Mouse (Mus musculus): ENCODE measurements around the gene Tmem167.
"Not testable (repeated sequence)": the region's sequence is repeated elsewhere in the genome, so short reads cannot be mapped to it uniquely, and the experiment has no call there.

Gene Tmem167

DNA sequence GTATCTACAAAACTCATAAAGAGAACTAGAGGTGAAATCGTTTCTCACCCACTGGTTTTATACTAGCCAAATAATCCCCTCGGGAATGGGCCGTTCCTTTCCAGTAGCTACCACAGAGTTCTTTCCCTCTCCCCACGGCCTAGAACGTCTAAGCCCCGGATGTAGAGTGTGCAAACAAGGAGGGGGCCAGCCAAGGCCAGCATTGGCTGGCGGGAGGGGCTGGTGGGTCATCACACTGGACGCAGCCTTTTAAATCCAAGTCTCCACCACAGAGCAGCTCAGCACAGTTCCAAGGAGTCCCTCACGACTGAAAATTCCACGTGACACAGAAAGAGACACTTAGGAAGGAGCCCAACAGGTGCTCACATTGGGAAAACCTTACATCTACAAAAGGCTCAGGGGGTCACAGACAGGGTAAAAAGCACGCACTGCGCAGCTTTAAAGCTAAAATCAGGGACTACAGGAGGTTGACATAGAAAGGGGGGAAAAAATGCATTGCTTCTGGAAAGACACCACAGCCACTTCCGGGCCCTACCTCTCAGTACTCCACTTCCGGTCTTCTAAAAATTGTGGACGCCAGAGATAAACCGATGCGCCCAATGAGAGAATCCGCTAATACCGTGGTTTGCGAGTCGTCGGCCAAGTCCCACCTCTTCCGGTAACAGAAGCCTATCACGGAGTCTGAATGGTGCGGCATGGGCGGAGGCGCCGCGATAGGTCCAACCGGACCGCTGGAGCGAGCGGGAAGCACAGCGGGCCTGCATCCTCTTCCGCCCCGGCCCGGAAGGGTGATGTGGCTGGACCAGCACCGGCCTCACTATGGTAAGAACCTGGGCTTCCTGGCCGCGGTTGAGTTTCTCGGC is at the start of gene Tmem167, which contains the start of gene Xrcc4:
Gene Tmem167 (plus strand): TSS at position 162 of the 863 bp plus-strand sequence.
Gene Xrcc4 (minus strand): TSS at position 647 of the 863 bp plus-strand sequence.
- peak; percentile 99 for DNase-seq (ENCODE audit: low read depth, low spot score)

DNA sequence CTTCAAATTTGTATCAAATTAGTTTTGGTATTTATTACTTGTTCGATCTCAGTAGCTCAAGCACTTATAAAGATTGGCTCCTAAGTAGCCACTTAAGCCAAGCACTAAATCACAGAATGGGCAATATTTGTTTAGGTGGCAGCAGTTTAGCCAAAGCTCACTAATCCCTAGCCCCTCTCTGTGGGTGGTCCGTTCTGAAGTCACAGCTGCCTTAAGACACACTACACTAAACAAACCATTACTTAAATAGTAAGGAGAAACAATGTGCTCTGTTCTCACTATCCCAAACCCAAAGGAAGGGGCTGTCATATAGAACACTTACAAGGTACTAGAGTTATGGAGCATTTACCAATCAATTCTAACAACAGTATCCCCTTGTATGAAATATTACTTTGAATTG is 49.3 kb upstream of the Tmem167 start:
- no peak for DNase-seq (ENCODE audit: low read depth, low spot score)

DNA sequence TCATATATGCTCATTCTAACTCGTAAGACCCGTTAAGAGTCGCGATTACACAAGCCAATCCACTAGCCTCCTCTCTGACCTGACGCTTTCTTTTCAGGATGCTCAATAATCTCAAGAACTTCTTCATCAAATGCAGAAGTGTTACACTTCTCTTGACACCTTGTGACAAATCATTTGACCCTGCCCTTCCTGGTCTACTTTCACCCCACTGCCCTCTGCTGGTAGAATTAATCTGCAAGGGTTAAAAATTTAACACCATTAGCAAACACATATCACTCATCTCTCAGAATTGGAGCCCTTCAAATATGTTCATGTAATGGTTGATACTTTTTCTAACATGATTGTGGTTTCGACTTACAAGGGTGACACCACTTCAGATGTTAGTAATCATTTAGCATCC is 37.2 kb upstream of the Tmem167 start:
- peak; percentile 27 for DNase-seq (ENCODE audit: low read depth, low spot score)

DNA sequence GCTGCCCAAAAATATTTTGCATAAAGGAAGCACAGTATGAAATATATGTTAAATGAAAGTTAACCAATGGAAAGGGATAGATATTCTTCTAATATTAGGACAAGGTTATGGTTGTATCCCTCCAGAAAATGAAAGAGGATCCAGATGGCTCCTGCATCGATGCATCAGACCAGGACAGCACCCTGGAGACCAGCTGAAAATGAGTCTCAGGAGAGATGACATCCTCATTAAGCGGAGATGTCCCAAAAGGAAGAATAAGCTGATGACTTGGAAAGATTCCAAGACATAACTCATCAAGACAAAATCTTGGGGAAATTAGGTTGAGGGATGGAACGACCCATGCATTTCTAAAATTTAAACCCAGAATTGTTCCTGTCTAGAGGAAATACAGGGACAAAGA is 36.5 kb upstream of the Tmem167 start:
- DNase-seq (ENCODE audit: low read depth, low spot score): no peak

DNA sequence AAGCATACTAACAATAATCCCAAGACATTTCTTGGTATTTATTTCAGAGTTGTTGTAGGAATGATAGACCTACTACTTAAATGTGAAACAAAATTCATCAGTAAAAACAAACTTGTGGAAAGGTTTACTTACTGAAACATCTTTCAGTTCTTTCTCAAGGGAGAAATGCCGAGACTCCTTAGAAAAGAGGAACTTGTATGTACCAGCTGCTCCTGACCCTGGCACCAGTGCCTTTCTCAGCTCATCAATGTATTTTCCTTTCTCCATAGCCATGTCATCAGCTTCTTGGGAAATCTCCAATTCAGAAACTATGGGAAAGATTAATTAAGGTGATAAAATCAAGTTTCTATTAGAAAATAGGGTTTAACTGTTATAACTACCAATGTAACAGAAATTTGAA is 27.0 kb upstream of the Tmem167 start:
- no peak for DNase-seq (ENCODE audit: low read depth, low spot score)

DNA sequence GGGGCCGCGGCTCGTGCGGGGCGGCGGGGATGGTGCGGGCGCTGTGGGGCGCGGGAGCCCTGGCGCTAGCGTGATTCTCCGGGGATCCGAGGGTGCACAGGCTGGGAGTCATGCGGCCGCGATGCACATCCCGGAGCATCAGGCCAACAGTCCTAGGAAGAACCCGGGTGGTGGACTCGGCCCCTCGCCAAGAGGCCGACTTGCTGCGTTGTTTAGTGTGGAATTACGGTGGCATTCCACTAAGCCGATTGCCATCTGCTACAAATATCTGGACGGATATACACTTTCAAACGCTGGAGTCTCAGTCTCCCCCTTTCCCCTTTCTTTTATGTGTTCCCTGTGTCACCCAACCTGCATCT is 881 bp downstream of the Tmem167 start:
- peak; percentile 75 for DNase-seq (ENCODE audit: low read depth, low spot score)

DNA sequence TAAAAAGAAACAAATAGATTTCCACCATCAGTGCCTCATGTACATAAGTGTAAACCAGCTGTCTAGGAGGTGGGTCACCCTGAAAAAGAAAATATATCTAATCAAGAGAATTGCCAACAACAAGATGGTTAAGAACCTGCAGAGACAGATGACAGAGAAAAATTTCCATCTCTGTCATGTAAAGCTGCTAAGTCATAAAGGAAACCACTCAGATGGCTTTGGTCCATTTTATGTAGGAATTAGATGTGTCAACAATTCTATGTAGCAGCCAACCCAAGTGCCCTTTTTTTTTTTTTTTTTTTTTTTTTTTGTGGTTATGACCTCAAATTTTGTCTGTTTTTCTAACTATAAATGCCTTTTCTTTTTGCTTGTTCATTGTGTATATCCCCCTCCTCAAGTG is 12.6 kb downstream of the Tmem167 start:
- no peak for DNase-seq (ENCODE audit: low read depth, low spot score)

DNA sequence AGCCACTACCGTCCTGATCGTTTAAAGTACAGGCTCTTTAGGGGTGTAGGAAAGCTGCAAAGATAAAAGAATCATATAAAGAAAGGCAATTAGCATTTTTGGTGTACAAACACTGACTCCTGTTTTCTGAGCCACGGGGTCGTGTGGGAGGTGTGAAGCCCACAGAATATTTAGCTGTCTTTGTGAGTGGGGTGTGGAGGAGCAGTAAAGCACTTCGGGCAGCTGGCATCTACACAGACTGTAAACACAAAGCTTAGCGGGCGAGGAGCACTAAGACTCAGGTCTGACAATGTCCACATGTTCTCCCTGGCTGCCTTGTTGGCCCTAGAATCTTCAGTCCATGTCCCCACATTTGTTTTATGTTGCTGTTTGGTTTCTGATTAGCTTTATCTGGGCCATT is 17.2 kb downstream of the Tmem167 start:
- no peak for DNase-seq (ENCODE audit: low read depth, low spot score)

DNA sequence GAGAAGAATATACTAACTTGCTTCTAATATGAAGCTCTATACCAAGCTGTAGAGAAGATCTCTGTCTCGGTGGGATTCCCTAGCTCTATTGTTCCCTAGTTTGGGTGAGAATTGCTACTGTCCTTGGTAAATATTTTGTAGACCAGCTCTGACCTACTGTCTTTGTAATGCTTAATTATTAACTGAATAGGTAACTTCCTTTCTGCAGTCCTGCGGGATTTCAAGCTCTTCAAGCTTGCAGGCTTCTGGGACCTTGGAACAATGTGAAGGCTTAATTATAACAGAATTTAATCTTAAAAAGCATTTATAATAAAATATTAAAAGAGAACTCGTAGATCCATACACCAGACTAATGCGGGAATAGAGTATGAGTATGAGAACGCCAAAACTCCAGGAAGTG is 19.8 kb downstream of the Tmem167 start:
- not testable (repeated sequence) for DNase-seq (ENCODE audit: low read depth, low spot score)

DNA sequence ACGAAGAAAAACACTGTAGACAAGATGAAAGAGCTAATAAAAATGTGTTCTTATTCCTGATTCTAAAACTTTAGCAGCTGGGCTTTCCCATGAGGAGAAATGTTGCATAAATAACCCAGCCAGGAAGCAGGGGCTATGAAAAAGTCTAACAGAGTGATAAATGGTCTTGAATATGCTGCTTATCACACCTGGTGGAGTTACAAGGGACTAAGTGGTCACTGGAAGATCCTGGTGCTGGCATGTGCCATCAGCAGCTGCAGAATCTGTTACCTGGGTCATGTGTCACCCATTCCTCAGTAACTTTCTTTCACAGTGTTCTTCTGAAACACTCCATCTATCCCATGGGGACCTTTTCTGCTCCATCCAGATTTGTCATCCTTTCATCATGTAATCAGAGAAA is 22.8 kb downstream of the Tmem167 start:
- no peak for DNase-seq (ENCODE audit: low read depth, low spot score)

DNA sequence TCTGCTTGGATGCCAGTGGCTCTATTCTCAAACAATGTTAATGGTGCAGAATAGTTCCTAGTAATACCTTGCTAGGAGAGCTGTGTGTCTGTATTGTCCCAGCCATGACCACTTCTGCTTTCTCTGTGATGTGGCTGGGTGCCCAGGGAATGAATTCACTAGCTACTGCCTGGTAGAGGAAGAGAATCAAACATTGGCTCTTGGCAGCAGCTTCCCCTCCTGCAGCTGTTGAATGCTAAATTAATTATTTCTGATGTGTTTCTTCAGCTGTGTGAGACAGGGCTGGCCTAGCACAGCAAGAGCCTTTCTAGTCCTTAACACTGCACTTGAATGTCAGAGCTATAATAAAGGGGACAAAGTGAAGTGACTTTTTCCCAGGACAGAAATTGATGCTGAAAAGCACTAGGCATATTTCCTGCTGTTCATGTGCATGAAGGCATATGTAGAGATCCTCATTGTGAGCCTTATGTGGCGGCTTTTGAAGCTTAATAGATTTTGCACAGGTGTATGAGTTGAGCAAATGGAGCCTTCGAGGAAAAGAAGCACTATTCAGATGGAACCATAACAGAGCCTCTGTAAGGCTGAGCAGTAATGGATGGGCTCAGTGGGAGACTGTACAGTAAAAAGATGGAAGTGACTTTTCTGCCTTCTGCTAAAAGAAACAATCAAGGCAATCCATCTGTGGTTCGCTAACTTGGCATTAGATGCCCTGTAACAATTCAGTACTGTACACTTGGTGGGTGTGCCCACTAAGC is 47.4 kb downstream of the Tmem167 start:
- DNase-seq (ENCODE audit: low read depth, low spot score): no peak

DNA sequence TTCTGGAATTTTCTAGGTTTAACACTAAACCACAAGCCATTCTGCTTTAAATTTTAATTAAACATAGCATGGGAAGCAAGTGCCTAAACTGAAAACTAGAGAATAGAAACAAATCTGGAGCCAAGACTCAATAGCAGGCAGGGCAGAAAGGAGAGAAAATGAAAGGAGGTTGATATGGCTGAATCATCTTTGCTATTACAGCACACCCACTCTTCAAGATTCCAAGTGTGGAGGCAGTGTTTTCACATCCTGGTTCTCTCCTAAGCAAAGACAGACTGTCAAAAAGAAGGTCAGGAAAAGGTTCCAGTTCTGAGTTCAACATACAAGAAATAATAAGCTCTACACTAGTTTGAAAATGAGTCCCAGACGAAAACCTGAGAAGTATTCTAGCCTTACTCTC is 52.8 kb downstream of the Tmem167 start:
- DNase-seq (ENCODE audit: low read depth, low spot score): peak; percentile 31

DNA sequence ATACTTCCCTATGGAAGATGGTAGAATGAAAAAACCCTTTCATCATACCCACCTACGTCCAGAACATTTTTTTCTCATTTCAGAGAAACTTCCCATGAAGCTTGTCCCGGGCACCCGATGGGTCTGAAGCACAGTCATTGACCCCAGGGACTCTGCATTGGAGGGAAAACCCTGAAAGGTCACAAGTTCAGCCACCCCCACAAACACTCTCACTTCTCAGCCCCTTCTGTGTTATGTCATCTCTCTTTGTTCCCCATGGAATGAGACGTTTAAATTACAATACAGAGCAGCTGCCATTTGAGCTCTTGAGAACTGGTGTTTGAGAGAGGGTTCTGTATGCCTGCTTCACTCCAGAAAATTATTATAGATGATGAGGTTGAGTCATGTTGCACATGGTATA is 54.3 kb downstream of the Tmem167 start:
- DNase-seq (ENCODE audit: low read depth, low spot score): no peak

DNA sequence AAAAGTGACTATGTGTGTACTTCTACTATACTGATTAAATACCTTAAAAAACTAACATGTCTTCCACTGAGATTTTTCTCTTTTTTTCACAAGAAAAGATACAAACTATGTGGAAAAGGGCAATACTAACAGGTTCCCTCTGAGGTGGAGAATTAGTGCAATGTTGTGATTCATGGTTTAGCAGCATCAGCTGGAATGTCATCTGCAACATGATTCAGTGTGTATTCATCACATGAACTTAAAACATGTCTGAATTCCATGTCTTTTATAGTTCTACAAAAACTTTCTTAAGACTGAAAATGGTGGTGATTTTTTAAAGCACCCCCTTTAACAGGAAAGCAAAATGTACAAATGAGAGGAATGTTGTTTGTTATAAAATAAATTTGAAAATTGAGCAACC is 63.0 kb downstream of the Tmem167 start:
- peak; percentile 72 for DNase-seq (ENCODE audit: low read depth, low spot score)

DNA sequence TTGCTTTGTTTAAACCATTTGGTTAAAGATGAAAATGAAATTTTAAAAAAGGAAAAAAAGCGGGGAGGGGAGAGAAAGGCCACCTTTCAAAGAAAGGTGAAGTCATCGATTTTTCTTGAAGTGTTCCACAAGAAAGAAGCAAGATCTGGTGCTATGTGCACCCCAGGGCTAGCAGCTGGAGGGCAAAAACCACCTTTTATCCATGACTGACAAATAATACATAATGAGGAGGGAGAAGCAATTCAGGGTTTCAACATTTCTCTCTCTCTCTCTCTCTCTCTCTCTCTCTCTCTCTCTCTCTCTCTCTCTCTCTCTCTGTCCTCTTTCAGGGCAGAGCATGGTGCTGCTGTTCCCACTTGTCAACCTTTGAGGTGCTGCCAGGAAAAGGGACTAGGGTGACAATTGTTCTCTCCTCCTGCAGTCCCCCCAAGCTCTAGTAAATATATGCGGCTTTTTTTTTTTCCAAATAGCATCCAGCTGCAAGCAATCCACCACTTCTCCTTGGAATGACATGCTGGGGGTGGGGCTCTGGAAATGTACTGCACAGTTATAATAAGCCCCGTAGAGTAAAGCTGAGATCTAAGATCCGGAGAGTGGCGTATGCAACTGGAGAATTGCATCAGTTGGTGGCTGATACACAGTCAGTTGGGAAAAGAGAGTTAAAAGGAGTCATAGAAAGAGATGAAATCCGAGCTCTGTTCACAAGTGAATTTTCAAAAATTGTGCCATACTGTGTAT is 63.8 kb downstream of the Tmem167 start:
- DNase-seq (ENCODE audit: low read depth, low spot score): peak; percentile 87

DNA sequence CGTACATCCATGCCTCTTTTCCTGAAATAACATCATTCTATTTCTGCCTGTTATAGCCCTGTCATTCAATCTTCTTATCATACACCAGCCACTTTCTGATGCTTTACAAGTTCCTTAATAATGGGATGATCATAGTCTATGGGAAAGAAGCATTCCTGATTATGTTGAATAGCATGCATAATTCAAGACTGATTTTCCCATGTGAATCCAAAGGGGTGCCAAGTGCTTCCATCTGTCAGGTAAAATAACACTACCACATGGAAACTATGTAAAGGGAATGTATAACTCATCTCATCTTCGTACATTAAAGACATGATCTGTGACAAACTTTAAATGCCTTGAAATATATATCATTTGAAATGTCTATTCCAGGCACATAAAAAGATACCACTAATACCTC is 75.2 kb downstream of the Tmem167 start:
- DNase-seq (ENCODE audit: low read depth, low spot score): no peak

DNA sequence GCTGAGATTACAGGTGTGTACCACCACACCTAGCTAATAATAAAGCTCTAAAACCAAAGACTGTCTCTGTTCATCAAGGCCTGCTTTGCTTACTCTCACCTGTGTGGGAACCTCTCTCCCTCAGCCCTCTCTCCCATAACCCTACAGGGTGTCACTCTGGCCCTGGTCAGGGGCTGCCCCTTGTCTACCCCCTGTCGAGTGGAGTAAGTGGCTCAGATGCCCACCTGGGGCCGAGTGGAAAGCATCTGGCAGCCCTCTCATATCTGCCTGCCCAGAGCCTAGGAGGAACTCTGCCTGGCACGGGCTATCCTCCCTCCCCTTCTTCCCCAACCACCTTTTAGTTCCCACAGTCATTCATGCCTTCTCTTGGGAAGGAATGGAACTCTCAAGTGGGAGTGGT is 78.1 kb downstream of the Tmem167 start:
- no peak for DNase-seq (ENCODE audit: low read depth, low spot score)

DNA sequence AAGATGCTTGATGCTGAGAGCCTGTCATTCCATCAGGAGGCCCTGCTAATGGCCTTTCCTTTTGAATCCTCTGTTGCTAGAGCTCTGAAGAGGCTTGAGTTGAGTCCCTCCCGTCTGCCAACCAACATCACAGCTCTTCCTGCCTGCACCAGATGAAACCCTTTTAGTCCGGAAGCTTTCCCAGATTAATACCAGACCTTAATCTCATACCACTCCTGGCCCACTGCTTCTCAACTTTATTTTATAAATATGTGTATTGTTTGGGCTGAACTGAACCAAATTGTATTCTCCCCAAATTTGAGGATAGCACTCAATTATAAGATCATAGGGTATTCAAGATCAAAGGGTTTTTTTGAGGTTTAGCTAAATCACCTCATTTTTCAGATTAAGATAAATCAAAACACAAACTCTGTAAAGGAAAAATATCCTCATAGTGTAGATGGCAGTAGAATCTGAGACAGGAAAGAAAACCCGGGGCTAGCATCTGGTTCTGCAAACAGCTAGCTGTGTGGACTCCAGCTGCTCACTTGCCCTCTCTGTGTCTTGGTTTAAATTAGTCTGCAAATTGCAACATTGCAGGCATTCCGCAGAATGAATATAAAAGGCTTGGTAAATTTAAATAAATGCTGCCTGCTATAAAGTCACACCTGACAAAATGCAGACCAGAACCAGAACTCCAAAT is 81.3 kb downstream of the Tmem167 start:
- no peak for DNase-seq (ENCODE audit: low read depth, low spot score)

DNA sequence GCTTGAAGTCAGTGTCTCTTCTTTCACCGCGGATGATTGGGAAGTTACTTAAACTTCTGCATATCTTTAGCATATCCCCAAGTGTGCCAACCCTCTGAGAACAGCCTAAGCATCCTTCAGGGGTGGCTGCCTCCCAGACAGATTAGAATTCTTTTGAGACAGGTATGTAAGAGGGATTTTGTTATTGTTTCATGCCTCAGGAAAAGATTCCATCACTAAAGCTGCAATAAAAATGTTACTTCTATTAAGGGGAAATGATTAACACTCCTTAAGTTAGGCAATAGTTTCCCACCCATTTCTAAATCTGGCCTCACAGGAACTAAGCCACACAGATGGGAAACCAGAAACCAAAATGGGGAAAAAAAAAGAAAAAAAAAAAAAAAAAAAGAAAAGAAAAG is 81.9 kb downstream of the Tmem167 start:
- no peak for DNase-seq (ENCODE audit: low read depth, low spot score)

DNA sequence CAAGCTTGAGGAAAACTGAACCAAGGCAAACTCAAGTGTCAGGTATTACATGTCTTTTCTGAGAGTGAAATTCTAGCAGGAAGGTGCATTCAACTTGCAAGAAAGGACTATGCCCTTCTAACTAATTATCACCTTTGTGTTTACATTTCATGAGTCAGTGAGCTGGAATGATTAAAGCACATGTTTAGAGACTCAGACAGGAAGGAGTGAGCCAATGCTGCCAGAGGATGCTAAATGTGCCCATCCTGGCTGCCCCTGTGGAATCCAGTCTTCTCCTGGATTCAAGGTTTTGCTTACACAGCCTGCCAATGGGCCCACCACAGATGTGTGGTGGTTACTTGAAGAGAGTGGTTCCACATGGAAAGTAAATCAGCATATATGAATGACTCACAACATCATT is 82.5 kb downstream of the Tmem167 start:
- peak; percentile 34 for DNase-seq (ENCODE audit: low read depth, low spot score)

DNA sequence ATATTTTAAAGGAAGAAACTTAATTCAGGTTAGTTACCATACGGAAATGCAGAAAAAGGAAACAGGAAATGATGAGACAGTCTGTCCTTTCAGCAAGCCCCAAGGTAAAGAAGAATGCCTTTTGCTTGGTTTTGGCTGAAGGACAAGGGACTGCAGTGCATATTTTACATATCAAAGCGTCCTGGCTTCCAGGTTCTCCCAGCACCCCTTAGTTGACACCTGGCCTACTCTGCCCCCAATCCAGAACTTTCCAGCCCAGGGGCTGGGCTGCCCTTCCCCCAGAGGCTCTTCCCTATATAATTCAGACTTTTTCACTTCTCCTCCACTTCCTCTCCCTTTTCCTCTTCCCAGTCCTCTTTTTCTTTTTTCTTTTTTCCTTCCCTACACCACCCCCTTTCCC is 86.7 kb downstream of the Tmem167 start:
- DNase-seq (ENCODE audit: low read depth, low spot score): no peak

DNA sequence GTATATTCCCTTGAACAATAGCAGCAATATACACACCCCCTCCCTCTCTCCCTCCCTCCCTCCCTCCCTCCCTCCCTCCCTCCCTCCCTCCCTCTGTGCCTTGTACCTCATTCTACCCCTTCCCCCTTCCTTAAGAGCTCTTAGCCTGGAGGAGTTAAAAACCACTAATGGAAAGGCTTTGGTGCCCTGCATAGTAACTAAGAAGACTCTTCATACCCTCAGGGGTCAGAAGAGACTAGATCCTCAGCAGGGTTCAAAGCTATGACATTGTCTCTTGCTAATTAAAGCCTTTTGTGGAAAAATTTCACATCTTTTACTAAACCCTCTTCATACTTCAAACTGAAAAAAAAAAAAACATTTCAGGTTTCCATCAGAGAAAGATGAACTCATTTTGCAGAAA is 93.3 kb downstream of the Tmem167 start:
- no peak for DNase-seq (ENCODE audit: low read depth, low spot score)
